Mouse (Mus musculus) intestine, postnatal 0 days (tissue): ENCODE measurements around the gene Ank. TPM values are rescaled to one million over a fixed set of nuclear protein-coding genes. Genes with fewer than 3 reads are reported as not detected.

Experiments used
- ATAC-seq: fragments of 200-750 bp; cut with Nextera tagmentation; 2 replicates; pipeline ENCODE4 v1.8.0; 2017; ENCODE audit warnings: mild to moderate bottlenecking, moderate TSS enrichment, moderate library complexity
- H3K27ac ChIP-seq: fragments of 300-500 bp; sonication (generic); 2 replicates; pipeline ENCODE4 v1.5.1; 2014; ENCODE audit warnings: mild to moderate bottlenecking, low read depth, low read length, moderate library complexity
- H3K27me3 ChIP-seq: fragments of 300-500 bp; sonication (generic); replicated peaks from 2 replicates; pipeline ENCODE4 v1.6.1; 2014; ENCODE audit warnings: low read length, mixed read lengths; ENCODE audit not compliant: control insufficient read depth, insufficient read depth
- H3K36me3 ChIP-seq: fragments of 300-500 bp; sonication (generic); 2 replicates; pipeline ENCODE4 v1.6.1; 2014; ENCODE audit warnings: mild to moderate bottlenecking, moderate library complexity; ENCODE audit not compliant: control insufficient read depth, insufficient read depth
- H3K4me1 ChIP-seq: fragments of 300-500 bp; sonication (generic); replicated peaks from 2 replicates; pipeline ENCODE4 v1.6.1; 2014; ENCODE audit warnings: antibody characterized with exemption, low read length, mixed read lengths; ENCODE audit not compliant: control insufficient read depth, insufficient read depth
- H3K4me2 ChIP-seq: fragments of 300-500 bp; sonication (generic); replicated peaks from 2 replicates; pipeline ENCODE4 v1.6.1; 2014; ENCODE audit warnings: low read depth, mild to moderate bottlenecking, moderate library complexity
- H3K4me3 ChIP-seq: fragments of 300-500 bp; sonication (generic); 2 replicates; pipeline ENCODE4 v1.5.1; 2014; ENCODE audit warnings: low read depth, low read length
- H3K9ac ChIP-seq: fragments of 300-500 bp; sonication (generic); 2 replicates; pipeline ENCODE4 v1.6.1; 2014; ENCODE audit warnings: mild to moderate bottlenecking, low read depth, low read length
- H3K9me3 ChIP-seq: fragments of 300-500 bp; sonication (generic); 2 replicates; pipeline ENCODE4 v1.6.1; 2016; ENCODE audit warnings: mixed run types; ENCODE audit not compliant: control insufficient read depth
- CTCF ChIP-seq: sonication (generic); IDR thresholded peaks from 2 replicates; pipeline ENCODE4 v1.5.1; 2016; ENCODE audit warnings: low read depth, mild to moderate bottlenecking, control low read depth, antibody characterized with exemption, moderate library complexity
- WGBS: fragments of 180-500 bp; shearing (Covaris S2); extraction: QIAGEN DNeasy Blood & Tissue Kit; methylation state at CpG from one replicate; pipeline ENCODE4 v1.1.7; 2014; 5-methylcytosine and 5-hydroxymethylcytosine counted together
- polyA plus RNA-seq: library from polyadenylated mRNA; unstranded; fragments of >200 nt; fragmentation: Nextera tagmentation; extraction: Ambion mirVana; gene quantifications from 2 replicates; pipeline ENCODE4 v1.2.1, GENCODE M21; 2015

The Ank gene
- polyA plus RNA-seq, 1 experiment from 2014 or later, result 20.9 TPM

GRCm38 (mm10) chr15:27503801-27504730 lies 37.6 kb downstream of the Ank start:
- WGBS, result 30% methylated on average over 20 of the region's 20 CpGs
- no peak for ATAC-seq
- no peaks in the 10 kb centered on the region for H3K27me3 ChIP-seq

GRCm38 (mm10) chr15:27506127-27506886 lies 39.8 kb downstream of the Ank start:
- Histone ChIP-seq H3K4me1 (peaks cover 21% of the 10 kb centered on the region), H3K9me3 (no peaks in the 10 kb centered on the region), H3K27ac (peak overlapping the region; percentile 96), H3K27me3 (no peaks in the 10 kb centered on the region), H3K36me3 (no peaks in the 10 kb centered on the region), H3K4me2 (peak overlapping the region; percentile 53), H3K9ac (no peak overlapping the region), H3K4me3 (no peak overlapping the region)
- ATAC-seq, result peak; percentile 85
- no peak for TF ChIP-seq CTCF
- WGBS, result 22% methylated on average over 5 of the region's 5 CpGs

More at GRCm38 (mm10) chr15:27503801-27504730, 37.6 kb downstream of the Ank start:
- no peak overlapping the region for H3K4me2 ChIP-seq
- H3K36me3 ChIP-seq, result no peaks in the 10 kb centered on the region
- no peak for TF ChIP-seq CTCF
- peaks cover 21% of the 10 kb centered on the region for H3K4me1 ChIP-seq
- H3K27ac ChIP-seq, result peak overlapping the region; percentile 35; the same call in 1 of the 2 replicates
- H3K9ac ChIP-seq, result no peak overlapping the region
- H3K4me3 ChIP-seq, result no peak overlapping the region
- no peaks in the 10 kb centered on the region for H3K9me3 ChIP-seq

DNA sequence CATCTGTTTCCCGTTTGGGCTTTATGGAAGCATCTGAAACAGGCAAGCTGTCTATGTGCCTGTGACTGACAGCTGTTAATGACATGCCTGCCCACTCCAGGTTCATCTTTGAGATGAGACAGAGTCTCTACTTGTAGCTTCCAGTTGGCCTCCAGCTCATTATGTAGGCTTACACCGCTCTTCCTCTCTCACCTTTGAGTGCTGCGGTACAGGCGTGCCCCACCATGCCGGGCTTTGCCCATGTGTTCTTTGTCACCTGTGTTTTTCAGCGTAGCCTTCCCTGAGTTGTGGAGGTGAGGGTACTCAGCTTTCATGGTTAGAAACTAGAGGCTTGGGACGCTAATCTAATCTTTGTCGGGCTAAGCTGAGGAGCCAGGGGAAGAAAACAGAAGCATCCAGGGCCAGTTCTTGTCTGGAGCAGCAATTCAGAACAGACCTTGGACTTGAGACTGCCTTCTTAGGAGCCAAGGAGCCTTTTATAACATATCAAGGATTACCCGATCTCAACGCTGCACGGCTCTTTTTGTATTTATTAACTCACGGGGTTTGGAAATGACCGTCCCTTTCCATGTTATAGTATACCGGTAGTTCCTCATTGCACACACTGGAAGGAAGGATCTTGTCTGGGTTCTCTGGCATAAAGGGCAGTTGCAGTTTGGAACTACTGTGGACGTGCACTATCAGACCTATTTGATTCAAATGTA lies 40.6 kb downstream of the Ank start:
- H3K4me2 ChIP-seq, result peak overlapping the region; percentile 53
- peaks cover 21% of the 10 kb centered on the region for H3K4me1 ChIP-seq
- 51% methylated on average over 15 of the region's 15 CpGs for WGBS
- H3K36me3 ChIP-seq, result no peaks in the 10 kb centered on the region
- no peaks in the 10 kb centered on the region for H3K9me3 ChIP-seq
- H3K27ac ChIP-seq, result peak overlapping the region; percentile 96
- no peak overlapping the region for H3K4me3 ChIP-seq
- ATAC-seq, result peak; percentile 76
- no peaks in the 10 kb centered on the region for H3K27me3 ChIP-seq
- TF ChIP-seq CTCF, result no peak
- no peak overlapping the region for H3K9ac ChIP-seq

DNA sequence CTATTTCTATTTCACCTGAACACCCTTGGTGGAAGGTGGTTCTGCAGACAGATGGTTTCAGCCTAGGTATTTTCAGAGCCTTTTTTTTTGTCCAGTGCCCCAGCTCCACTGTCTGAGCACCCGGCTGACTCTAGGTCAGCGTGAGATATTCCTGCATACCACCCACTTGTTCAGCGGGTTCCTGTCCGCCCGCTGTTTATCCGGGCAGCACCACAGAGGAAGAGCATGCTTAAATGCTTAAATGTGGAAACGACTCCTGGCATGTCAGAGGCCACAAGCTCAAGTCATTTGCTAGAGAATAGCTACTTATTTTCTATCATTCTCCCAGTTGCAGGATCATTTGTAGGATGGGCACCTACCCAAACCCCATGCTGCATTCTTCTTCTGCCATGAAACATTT lies 41.7 kb downstream of the Ank start:
- no peak for ATAC-seq
- TF ChIP-seq CTCF, result no peak
- H3K4me2 ChIP-seq, result no peak overlapping the region

GRCm38 (mm10) chr15:27508982-27509381 lies 42.5 kb downstream of the Ank start:
- Histone ChIP-seq H3K36me3 (no peaks in the 10 kb centered on the region), H3K4me1 (peaks cover 11% of the 10 kb centered on the region), H3K27me3 (no peaks in the 10 kb centered on the region), H3K27ac (peak overlapping the region; percentile 47; the same call in 1 of the 2 replicates), H3K9ac (no peak overlapping the region), H3K9me3 (no peaks in the 10 kb centered on the region), H3K4me2 (0 out of 2 replicates have a peak overlapping the region, but pooled peaks have one; percentile 6), H3K4me3 (no peak overlapping the region)
- ATAC-seq, result no peak
- no peak for TF ChIP-seq CTCF
- 83% methylated on average over 17 of the region's 17 CpGs for WGBS

More for the DNA sequence above, 41.7 kb downstream of the Ank start:
- 81% methylated on average over 7 of the region's 7 CpGs for WGBS
- peaks cover 20% of the 10 kb centered on the region for H3K4me1 ChIP-seq
- H3K27me3 ChIP-seq, result no peaks in the 10 kb centered on the region
- no peak overlapping the region for H3K4me3 ChIP-seq
- H3K36me3 ChIP-seq, result no peaks in the 10 kb centered on the region
- H3K27ac ChIP-seq, result peak overlapping the region; percentile 96; the same call in 1 of the 2 replicates
- no peak overlapping the region for H3K9ac ChIP-seq
- no peaks in the 10 kb centered on the region for H3K9me3 ChIP-seq

- H3K4me2 ChIP-seq, result no peak overlapping the region
Observed at GRCm38 (mm10) chr15:27516927-27517326, 50.5 kb downstream of the Ank start.

More at GRCm38 (mm10) chr15:27516927-27517326, 50.5 kb downstream of the Ank start:
- Histone ChIP-seq H3K4me3 (no peak overlapping the region), H3K4me1 (no peaks in the 10 kb centered on the region), H3K27me3 (no peaks in the 10 kb centered on the region), H3K27ac (no peak overlapping the region), H3K9me3 (no peaks in the 10 kb centered on the region), H3K36me3 (no peaks in the 10 kb centered on the region), H3K9ac (no peak overlapping the region)
- ATAC-seq, result no peak
- TF ChIP-seq CTCF, result no peak
- 65% methylated on average over 1 of the region's 1 CpGs for WGBS
